Mouse (Mus musculus) hindbrain, embryonic 13.5 days (tissue): ENCODE results near the gene Tmem248. TPM values are rescaled to one million over a fixed set of nuclear protein-coding genes. Genes with fewer than 3 reads are reported as not detected.

ENCODE experiments used
- ATAC-seq: fragments of 200-750 bp; cut with Nextera tagmentation; 2 replicates; pipeline ENCODE4 v1.8.0; 2017; ENCODE audit warnings: moderate TSS enrichment; ENCODE audit not compliant: low FRiP score
- H3K27ac ChIP-seq: fragments of 300-500 bp; sonication (generic); 2 replicates; pipeline ENCODE4 v1.5.1; 2015; ENCODE audit warnings: inconsistent platforms, mild to moderate bottlenecking, moderate library complexity
- H3K27me3 ChIP-seq: fragments of 300-500 bp; sonication (generic); 2 replicates; pipeline ENCODE4 v1.6.1; 2015; ENCODE audit warnings: mild to moderate bottlenecking, inconsistent platforms
- H3K36me3 ChIP-seq: fragments of 300-500 bp; sonication (generic); 2 replicates; pipeline ENCODE4 v1.6.1; 2015; ENCODE audit warnings: mild to moderate bottlenecking, inconsistent platforms
- H3K4me1 ChIP-seq: fragments of 300-500 bp; sonication (generic); replicated peaks from 2 replicates; pipeline ENCODE4 v1.6.1; 2015; ENCODE audit warnings: inconsistent platforms
- H3K4me2 ChIP-seq: fragments of 300-500 bp; sonication (generic); 2 replicates; pipeline ENCODE4 v1.6.1; 2015; ENCODE audit warnings: inconsistent platforms, mild to moderate bottlenecking, moderate library complexity
- H3K4me3 ChIP-seq: fragments of 300-500 bp; sonication (generic); 2 replicates; pipeline ENCODE4 v1.5.1; 2015; ENCODE audit warnings: mild to moderate bottlenecking, inconsistent platforms
- H3K9ac ChIP-seq: fragments of 300-500 bp; sonication (generic); 2 replicates; pipeline ENCODE4 v1.6.1; 2015; ENCODE audit warnings: mild to moderate bottlenecking, inconsistent platforms
- H3K9me3 ChIP-seq: fragments of 300-500 bp; sonication (generic); 2 replicates; pipeline ENCODE4 v1.6.1; 2016; ENCODE audit warnings: inconsistent platforms
- WGBS: fragments of 180-500 bp; shearing (Covaris S2); methylation state at CpG from one replicate; pipeline ENCODE4 v1.1.7; 2015; 5-methylcytosine and 5-hydroxymethylcytosine counted together
- polyA plus RNA-seq: library from polyadenylated mRNA; unstranded; fragments of >200 nt; fragmentation: Nextera tagmentation; extraction: Ambion mirVana; gene quantifications from 2 replicates; pipeline ENCODE4 v1.2.1, GENCODE M21; 2015

Gene Tmem248
- polyA plus RNA-seq = 23.0 and 25.5 TPM in 2 replicates

DNA sequence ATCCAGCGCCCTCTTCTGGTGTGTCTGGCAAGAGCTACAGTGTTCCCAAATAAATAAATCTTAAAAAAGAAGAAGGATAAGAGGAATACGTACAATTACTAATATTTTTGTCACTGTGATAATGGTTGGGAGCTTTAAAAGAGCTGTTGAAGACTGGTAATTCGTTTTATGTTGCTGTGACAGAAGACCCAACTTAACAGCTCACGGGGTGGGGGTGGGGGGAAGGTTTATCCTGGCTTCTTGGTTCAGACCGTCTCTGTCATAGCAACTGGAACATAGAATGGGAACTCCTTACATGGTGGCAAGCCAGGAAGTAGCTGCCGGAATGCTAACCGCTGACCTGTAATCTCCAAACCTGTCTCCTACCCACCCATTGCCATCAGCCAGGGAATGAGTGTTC, at the start of gene Tmem248:
TSS of gene Tmem248 (plus strand) at position 301 of the 400 bp plus-strand sequence.
- 86% methylated on average over 7 of the region's 7 CpGs for WGBS
- Histone ChIP-seq H3K4me2 (no peak within 1 kb of the TSS), H3K27ac (no peak within 1 kb of the TSS), H3K27me3 (no peaks in the 10 kb centered on the region), H3K36me3 (peaks cover 39% of the 10 kb centered on the region), H3K9ac (no peak within 1 kb of the TSS), H3K4me3 (no peak within 1 kb of the TSS), H3K4me1 (peaks cover 12% of the 10 kb centered on the region; the same call in 1 of the 2 replicates), H3K9me3 (no peaks in the 10 kb centered on the region)
- no peak for ATAC-seq

DNA sequence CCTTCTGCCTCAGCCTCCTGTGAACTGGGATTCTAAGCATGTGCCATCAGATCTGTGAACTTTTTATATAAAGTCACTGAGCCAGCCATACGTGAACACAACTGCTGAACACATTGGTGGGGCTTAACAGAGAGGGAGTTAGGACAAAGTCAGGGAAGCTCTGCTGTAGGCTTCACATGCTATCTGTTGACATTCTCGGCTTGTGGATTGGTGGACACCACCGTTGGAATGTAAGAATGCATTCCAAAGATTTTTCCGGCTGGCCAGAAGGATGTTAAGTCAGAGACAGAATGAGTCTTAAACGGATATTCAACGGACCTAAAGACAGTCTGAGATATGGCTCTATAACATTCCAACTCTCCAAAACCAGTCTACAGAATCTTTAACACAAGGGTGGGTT, 47.8 kb upstream of the Tmem248 start:
- H3K4me2 ChIP-seq = no peak overlapping the region
- no peak overlapping the region for H3K27ac ChIP-seq
- ATAC-seq = no peak
- 79% methylated on average over 6 of the region's 6 CpGs for WGBS
- H3K4me3 ChIP-seq = no peak overlapping the region
- H3K9ac ChIP-seq = no peak overlapping the region
- no peaks in the 10 kb centered on the region for H3K9me3 ChIP-seq
- peaks cover 27% of the 10 kb centered on the region for H3K4me1 ChIP-seq
- H3K27me3 ChIP-seq = no peaks in the 10 kb centered on the region
- H3K36me3 ChIP-seq = no peaks in the 10 kb centered on the region

DNA sequence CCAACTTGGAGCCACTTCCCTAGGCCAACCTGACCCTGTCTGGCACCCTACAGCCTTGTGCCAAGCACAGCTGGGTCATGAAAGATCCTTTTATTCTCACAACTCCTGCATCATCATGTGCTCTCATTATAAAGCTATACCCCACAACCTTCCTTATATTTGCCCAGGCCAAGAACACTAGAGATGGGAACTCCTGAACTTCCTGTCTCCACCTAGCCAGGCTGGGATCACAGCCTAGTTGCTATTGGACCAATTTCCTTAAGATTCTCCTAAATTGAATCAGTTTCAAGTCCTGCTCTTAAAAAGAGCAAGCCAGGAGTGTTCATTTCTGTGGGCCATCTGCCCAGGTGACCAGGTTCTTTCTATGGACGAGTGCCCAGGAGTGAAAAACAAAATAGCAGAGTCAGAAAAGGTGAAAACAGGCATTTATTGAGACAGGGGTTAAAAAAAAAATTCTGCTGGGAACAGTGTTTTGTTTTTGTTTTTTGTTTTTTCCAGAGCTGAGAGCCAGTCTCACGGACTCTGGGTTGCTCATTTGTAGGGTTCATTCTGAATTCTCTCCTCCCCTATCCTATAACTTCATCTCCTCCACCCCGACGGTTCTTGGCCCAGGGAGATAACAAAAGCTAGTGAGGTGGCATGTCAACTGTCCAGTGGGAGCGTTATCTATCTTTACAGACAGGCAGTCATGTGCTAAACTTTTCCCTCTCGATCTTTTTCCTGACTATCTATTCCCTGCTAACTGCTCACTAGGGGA, 46.0 kb upstream of the Tmem248 start:
- peak; percentile 36; the same call in 1 of the 2 replicates for ATAC-seq
- Histone ChIP-seq H3K36me3 (no peaks in the 10 kb centered on the region), H3K27ac (peak overlapping the region; percentile 90), H3K9me3 (no peaks in the 10 kb centered on the region), H3K4me3 (peak overlapping the region; percentile 89), H3K9ac (peak overlapping the region; percentile 95), H3K27me3 (no peaks in the 10 kb centered on the region), H3K4me1 (peaks cover 27% of the 10 kb centered on the region), H3K4me2 (peak overlapping the region; percentile 82)
- 14% methylated on average over 6 of the region's 6 CpGs for WGBS

DNA sequence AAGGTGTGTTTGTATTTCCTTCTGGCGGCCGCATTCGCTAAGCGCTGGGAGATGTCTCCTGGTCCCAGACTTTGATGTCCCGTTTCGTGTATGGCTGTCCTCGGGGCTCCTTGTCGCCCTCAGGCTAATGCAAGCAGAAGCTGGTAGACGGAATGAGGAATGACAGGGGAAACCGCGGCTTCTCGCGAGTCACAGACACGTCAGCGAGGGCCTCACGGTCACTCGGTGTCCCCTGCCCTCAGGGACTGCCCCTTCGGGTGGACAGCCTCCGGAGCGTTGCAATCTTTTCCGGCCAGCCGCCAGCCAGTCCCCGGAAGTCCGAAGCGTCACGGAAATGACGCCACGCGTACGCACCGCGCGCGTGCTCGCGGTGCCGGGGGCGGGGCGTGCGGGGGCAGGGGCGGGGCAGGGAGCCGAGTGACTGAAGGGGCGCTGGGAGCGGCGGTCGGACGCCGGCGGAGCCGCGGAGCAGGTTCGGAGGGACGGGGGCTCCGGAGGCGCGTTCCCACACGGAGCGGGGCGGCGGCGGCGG, 45.4 kb upstream of the Tmem248 start, which contains the start of gene Rabgef1:
TSS of gene Rabgef1 (plus strand) at position 376 of the 532 bp plus-strand sequence.
- under 1% methylated on average over 42 of the region's 62 CpGs for WGBS
- peak within 1 kb of the TSS; percentile 89 for H3K4me3 ChIP-seq
- H3K4me1 ChIP-seq = peaks cover 27% of the 10 kb centered on the region
- H3K9ac ChIP-seq = peak within 1 kb of the TSS; percentile 95
- peak; percentile 95 for ATAC-seq
- no peaks in the 10 kb centered on the region for H3K27me3 ChIP-seq
- peak within 1 kb of the TSS; percentile 82 for H3K4me2 ChIP-seq
- H3K27ac ChIP-seq = peak within 1 kb of the TSS; percentile 90
- H3K36me3 ChIP-seq = no peaks in the 10 kb centered on the region
- no peaks in the 10 kb centered on the region for H3K9me3 ChIP-seq

DNA sequence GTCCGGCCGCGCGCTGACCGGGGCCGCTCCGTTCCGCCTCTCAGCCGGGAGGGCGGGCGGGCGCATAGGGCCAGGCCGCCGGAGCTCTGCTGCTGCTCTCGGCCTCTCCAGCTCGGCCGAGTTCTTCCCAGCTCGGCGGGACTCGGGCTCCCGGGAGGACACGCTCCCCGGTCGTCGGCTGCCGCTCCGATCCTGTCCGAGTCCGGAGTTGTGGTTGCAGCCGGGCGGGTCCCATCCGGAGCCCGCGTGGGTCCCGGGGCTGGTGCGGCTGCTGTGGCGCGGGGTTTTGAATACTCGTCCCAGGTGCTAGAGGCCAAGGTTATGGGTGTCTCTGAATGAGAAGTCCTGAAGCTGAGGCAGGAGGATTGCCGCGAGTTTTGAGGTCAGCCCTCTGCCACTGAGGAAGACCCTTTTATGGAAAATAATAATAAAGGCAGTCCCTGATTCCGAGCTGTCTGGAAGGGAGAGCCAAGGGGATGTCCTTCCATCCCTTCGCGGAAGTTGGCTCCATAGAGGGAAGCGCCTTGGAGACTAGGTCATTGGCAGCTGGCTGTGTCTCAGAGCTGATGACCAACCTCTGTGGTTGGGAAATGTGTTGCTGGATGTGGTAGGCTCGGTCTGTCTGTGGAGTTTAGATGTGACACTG, 44.8 kb upstream of the Tmem248 start:
- Histone ChIP-seq H3K4me3 (peak overlapping the region; percentile 89), H3K9ac (peak overlapping the region; percentile 95), H3K27me3 (no peaks in the 10 kb centered on the region), H3K4me2 (peak overlapping the region; percentile 82), H3K27ac (peak overlapping the region; percentile 90), H3K4me1 (peaks cover 27% of the 10 kb centered on the region), H3K9me3 (no peaks in the 10 kb centered on the region), H3K36me3 (no peaks in the 10 kb centered on the region)
- peak; percentile 89 for ATAC-seq
- WGBS = 2% methylated on average over 46 of the region's 46 CpGs

DNA sequence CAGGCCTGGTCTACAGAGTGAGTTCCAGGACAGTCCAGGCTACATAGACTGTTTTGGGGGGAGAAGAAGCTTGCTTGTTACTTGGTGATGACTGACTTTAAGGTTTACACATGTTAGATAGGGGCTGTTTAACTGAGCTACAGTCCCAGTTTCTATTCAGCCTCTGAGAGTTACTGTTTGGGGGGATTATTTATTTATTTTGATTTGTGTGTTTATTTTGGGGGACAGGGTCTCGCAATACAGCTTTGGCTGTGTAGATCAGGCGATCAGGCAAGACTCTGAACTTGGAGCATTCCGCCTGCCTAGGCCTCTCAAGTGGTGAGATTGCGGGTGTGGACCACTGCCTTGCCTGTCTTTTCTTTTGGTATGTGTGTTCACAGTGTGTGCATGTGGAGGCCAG, 43.9 kb upstream of the Tmem248 start:
- Histone ChIP-seq H3K4me2 (peak overlapping the region; percentile 82), H3K9ac (peak overlapping the region; percentile 95), H3K4me3 (peak overlapping the region; percentile 89), H3K9me3 (no peaks in the 10 kb centered on the region), H3K27ac (no peak overlapping the region), H3K36me3 (no peaks in the 10 kb centered on the region), H3K4me1 (peaks cover 27% of the 10 kb centered on the region), H3K27me3 (no peaks in the 10 kb centered on the region)
- no peak for ATAC-seq
- 94% methylated on average over 4 of the region's 4 CpGs for WGBS

DNA sequence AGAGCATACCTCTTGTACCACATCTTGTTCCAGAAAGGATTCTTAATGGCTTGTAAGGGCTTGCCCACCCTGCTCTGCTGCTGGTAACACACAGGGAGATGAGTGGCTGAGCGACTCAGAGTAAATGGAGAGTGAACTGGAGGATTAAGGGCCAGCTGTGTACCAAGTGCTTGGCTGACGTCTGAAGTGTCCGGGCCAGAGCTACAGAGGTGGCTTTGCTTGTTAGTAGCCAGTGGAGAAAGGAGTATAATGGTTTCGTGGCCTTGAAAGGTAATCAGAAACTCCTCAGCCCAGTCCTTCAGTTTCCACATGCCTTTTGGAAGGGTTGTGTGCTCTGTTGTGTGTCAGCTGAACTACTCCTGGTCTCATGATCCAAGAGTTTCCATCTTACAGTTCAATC, 39.0 kb upstream of the Tmem248 start:
- Histone ChIP-seq H3K9ac (no peak overlapping the region), H3K9me3 (no peaks in the 10 kb centered on the region), H3K4me1 (peaks cover 19% of the 10 kb centered on the region), H3K27me3 (no peaks in the 10 kb centered on the region), H3K36me3 (no peaks in the 10 kb centered on the region), H3K27ac (no peak overlapping the region), H3K4me3 (no peak overlapping the region), H3K4me2 (no peak overlapping the region)
- 74% methylated on average over 4 of the region's 4 CpGs for WGBS
- no peak for ATAC-seq

DNA sequence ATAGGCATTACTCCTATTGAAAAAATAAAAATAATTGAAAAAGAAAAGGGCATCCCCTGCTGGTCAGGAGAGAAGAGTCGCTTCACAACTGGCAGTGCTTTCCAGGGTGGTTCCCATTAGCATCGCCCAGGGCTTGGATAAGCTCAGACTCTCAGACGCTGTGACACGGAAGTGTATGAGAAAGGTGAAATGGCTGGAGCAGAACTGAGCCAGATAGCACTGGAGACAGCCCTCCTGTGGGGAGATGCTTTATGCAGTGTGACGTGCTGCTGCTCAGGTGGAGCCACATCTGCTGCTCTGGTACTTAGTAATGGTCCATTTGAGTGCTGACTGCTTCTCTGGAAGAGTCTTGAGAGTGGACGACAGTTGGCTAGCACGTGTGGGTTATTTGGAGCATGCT, 36.5 kb upstream of the Tmem248 start:
- H3K36me3 ChIP-seq = no peaks in the 10 kb centered on the region
- 71% methylated on average over 7 of the region's 7 CpGs for WGBS
- H3K9ac ChIP-seq = no peak overlapping the region
- ATAC-seq = no peak
- no peak overlapping the region for H3K4me2 ChIP-seq
- no peak overlapping the region for H3K4me3 ChIP-seq
- H3K27me3 ChIP-seq = no peaks in the 10 kb centered on the region
- peaks cover 6% of the 10 kb centered on the region; the same call in 1 of the 2 replicates for H3K4me1 ChIP-seq
- no peaks in the 10 kb centered on the region for H3K9me3 ChIP-seq
- H3K27ac ChIP-seq = no peak overlapping the region

DNA sequence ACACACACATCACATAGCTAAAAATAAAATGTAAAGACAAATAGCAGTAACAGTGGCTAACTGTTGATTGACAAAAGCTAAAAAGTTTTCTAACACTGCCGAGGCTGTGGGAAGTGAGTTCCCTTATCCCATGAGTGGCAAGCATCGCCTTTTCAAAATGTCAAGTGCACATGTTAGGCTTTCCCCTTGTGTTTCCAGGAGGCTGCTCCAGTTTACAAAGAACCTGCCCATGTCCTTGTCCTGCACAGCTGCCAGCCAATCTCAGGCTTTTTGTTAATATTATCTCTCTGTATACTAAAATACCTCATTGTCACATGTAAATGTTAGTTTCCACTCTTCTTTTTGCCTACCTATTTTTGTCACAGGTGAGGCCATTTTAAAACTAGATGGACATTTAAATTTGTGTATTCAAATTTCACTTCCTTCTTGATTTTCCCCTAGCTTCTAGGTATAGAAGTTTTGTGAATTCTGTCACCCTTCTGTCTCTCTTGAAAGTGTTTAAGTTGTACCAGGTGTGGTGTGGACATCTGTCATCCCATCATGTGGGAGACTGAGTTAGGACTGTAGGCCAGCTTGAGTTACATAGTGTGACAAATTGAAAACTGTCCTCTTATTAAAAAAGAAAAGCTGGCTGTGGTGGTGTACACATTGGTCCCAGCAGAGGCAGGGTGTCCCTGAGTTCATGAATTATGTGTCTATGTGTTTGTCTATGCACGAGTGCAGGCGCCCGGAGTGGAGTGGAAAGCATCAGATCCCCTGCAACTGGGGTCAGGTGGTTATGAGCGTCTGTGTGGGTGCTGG, 34.9 kb upstream of the Tmem248 start:
- ATAC-seq = no peak
- H3K27me3 ChIP-seq = no peaks in the 10 kb centered on the region
- H3K9me3 ChIP-seq = no peaks in the 10 kb centered on the region
- H3K4me1 ChIP-seq = peaks cover 10% of the 10 kb centered on the region; the same call in 1 of the 2 replicates
- no peak overlapping the region for H3K27ac ChIP-seq
- no peaks in the 10 kb centered on the region for H3K36me3 ChIP-seq
- 89% methylated on average over 6 of the region's 6 CpGs for WGBS
- H3K9ac ChIP-seq = no peak overlapping the region
- no peak overlapping the region for H3K4me3 ChIP-seq
- H3K4me2 ChIP-seq = no peak overlapping the region

DNA sequence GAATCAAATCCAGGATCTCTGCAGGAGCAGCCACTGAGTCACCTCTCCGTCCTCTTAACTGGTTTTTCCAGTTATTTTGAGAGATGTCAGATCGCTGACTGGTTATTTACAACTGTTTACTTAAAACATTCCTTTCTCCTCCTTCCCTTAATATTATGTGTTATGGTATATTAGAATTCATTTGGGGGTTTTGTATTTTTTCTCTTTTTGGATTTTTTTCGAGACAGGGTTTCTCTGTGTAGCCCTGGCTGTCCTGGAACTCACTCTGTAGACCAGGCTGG, 34.4 kb upstream of the Tmem248 start:
- 93% methylated on average over 3 of the region's 3 CpGs for WGBS
- no peak overlapping the region for H3K4me2 ChIP-seq
- ATAC-seq = no peak

DNA sequence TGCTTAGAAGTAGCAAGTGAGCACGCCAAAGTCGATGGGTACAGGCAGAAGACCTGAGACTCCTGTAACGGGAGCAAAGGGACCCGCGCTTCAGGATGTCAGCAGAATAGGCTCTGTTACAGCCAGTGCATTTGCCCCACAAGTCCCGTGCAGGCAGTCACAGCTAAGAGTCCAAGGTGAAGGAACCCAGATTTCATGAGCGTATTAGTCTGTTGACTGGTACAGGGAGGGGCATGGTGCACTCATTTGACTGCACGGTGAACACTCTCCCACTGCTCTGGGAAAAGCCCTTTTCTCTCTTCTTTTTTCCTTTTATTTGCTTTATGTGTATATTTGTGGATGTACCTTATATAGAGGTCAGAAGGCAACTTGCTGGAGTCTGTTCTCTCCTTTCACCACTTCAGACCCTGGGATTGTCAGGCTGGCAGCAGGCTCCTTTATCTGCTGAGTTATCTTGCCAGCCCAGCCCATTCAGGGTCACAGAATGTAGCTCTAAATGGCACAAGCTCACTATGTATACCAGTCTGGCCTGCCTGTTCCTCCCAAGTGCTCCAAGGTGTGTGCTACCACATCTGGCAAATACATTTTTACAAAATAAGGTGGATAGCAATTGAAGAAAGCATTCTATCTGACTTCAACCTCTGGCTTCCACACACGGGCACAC, 32.6 kb upstream of the Tmem248 start:
- 94% methylated on average over 9 of the region's 9 CpGs for WGBS
- H3K27me3 ChIP-seq = no peaks in the 10 kb centered on the region
- no peaks in the 10 kb centered on the region for H3K9me3 ChIP-seq
- ATAC-seq = no peak
- no peak overlapping the region for H3K4me3 ChIP-seq
- H3K4me1 ChIP-seq = peaks cover 17% of the 10 kb centered on the region
- no peak overlapping the region for H3K4me2 ChIP-seq
- H3K27ac ChIP-seq = no peak overlapping the region
- H3K36me3 ChIP-seq = peaks cover 7% of the 10 kb centered on the region
- no peak overlapping the region for H3K9ac ChIP-seq

More for the DNA sequence above, 34.4 kb upstream of the Tmem248 start:
- no peak overlapping the region for H3K4me3 ChIP-seq
- H3K9me3 ChIP-seq = no peaks in the 10 kb centered on the region
- no peaks in the 10 kb centered on the region for H3K36me3 ChIP-seq
- no peaks in the 10 kb centered on the region for H3K27me3 ChIP-seq
- no peak overlapping the region for H3K27ac ChIP-seq
- peaks cover 14% of the 10 kb centered on the region for H3K4me1 ChIP-seq
- H3K9ac ChIP-seq = no peak overlapping the region

DNA sequence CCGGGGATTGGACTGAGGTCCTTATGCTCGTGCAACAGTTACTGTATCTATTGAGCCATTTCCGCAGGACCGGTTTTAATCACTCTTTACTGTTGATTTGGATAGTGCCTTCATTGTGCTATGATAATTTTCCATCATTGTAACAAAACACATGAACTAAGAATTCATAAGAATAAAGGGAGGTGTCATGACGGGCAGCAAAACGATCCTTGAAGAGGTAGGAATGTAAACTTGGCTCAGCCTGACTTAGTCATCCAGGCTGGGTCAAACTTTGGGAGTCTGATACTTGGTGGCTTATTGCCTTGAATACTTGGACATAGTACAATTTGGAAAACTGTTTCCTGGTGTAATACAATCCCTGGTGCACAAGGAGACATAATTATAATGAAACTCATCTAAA, 31.6 kb upstream of the Tmem248 start:
- no peaks in the 10 kb centered on the region for H3K27me3 ChIP-seq
- no peak for ATAC-seq
- 91% methylated on average over 6 of the region's 6 CpGs for WGBS
- peaks cover 14% of the 10 kb centered on the region for H3K4me1 ChIP-seq
- no peak overlapping the region for H3K27ac ChIP-seq
- no peak overlapping the region for H3K4me2 ChIP-seq
- no peak overlapping the region for H3K4me3 ChIP-seq
- H3K9ac ChIP-seq = no peak overlapping the region
- H3K36me3 ChIP-seq = peaks cover 17% of the 10 kb centered on the region
- H3K9me3 ChIP-seq = no peaks in the 10 kb centered on the region
